Mouse (Mus musculus): ENCODE results near the gene Trit1.

- TF ChIP-seq POLR2A (IDR thresholded peaks at IDR 0.05; ENCODE audit: extremely low read depth, insufficient read depth, low read length) (no peak), CTCF (IDR thresholded peaks at IDR 0.05; ENCODE audit: low read depth, low read length) (no peak)
Measured at GRCm38 (mm10) chr4:123093869-123094268, 77.5 kb downstream of the Trit1 start.
